Mouse (Mus musculus): ENCODE data around the gene Cd27.
A peak's percentile ranks its signal among the peaks of the same experiment; 100 is the strongest.
"Not testable (repeated sequence)": the region's sequence is repeated elsewhere in the genome, so short reads cannot be mapped to it uniquely, and the experiment has no call there.

Cd27 gene

GRCm38 (mm10) chr6:125271455-125272227 is 34.8 kb upstream of the Cd27 start:
- Histone ChIP-seq H3K36me3 (ENCODE audit: insufficient read depth, low read length) (no peaks in the 10 kb centered on the region), H3K27me3 (ENCODE audit: insufficient read depth, low read length) (peaks cover 12% of the 10 kb centered on the region), H3K4me1 (replicated peaks; ENCODE audit: low read depth, low read length) (peaks cover 12% of the 10 kb centered on the region), H3K9me3 (ENCODE audit: low read length) (no peaks in the 10 kb centered on the region), H3K4me3 (replicated peaks; ENCODE audit: low read length) (no peak overlapping the region)
- TF ChIP-seq NANOG (IDR thresholded peaks at IDR 0.05; ENCODE audit: borderline replicate concordance, low read length), result no peak
- peak; percentile 59 for TF ChIP-seq CTCF (conservative IDR thresholded peaks at IDR 0.05; ENCODE audit: low read length)

GRCm38 (mm10) chr6:125268799-125269198 is 32.0 kb upstream of the Cd27 start:
- peaks cover 19% of the 10 kb centered on the region for H3K4me1 ChIP-seq (replicated peaks; ENCODE audit: low read depth, low read length)
- H3K36me3 ChIP-seq (ENCODE audit: insufficient read depth, low read length), result no peaks in the 10 kb centered on the region
- no peaks in the 10 kb centered on the region for H3K9me3 ChIP-seq (ENCODE audit: low read length)
- peaks cover 17% of the 10 kb centered on the region for H3K27me3 ChIP-seq (ENCODE audit: insufficient read depth, low read length)
- no peak overlapping the region for H3K4me3 ChIP-seq (replicated peaks; ENCODE audit: low read length)
- no peak for TF ChIP-seq NANOG (IDR thresholded peaks at IDR 0.05; ENCODE audit: borderline replicate concordance, low read length)

GRCm38 (mm10) chr6:125267469-125267868 is 30.7 kb upstream of the Cd27 start:
- H3K4me1 ChIP-seq (replicated peaks; ENCODE audit: low read depth, low read length), result peaks cover 22% of the 10 kb centered on the region
- H3K27me3 ChIP-seq (ENCODE audit: insufficient read depth, low read length), result peaks cover 17% of the 10 kb centered on the region
- no peak overlapping the region for H3K4me3 ChIP-seq (replicated peaks; ENCODE audit: low read length)
- TF ChIP-seq CTCF (conservative IDR thresholded peaks at IDR 0.05; ENCODE audit: low read length) (no peak), POU5F1 (IDR thresholded peaks at IDR 0.05; ENCODE audit: borderline replicate concordance, low read length) (no peak), NANOG (IDR thresholded peaks at IDR 0.05; ENCODE audit: borderline replicate concordance, low read length) (no peak)
- no peaks in the 10 kb centered on the region for H3K36me3 ChIP-seq (ENCODE audit: insufficient read depth, low read length)
- H3K9me3 ChIP-seq (ENCODE audit: low read length), result no peaks in the 10 kb centered on the region

- not testable (repeated sequence) for H3K4me3 ChIP-seq (replicated peaks; ENCODE audit: low read length); H3K36me3 ChIP-seq (ENCODE audit: insufficient read depth, low read length); H3K9me3 ChIP-seq (ENCODE audit: low read length)
- Histone ChIP-seq H3K27me3 (ENCODE audit: insufficient read depth, low read length) (peaks cover 17% of the 10 kb centered on the region), H3K4me1 (replicated peaks; ENCODE audit: low read depth, low read length) (peaks cover 20% of the 10 kb centered on the region)
Observed at GRCm38 (mm10) chr6:125266600-125266999, 29.8 kb upstream of the Cd27 start.

- H3K36me3 ChIP-seq (ENCODE audit: insufficient read depth, low read length), result no peaks in the 10 kb centered on the region
- TF ChIP-seq NANOG (IDR thresholded peaks at IDR 0.05; ENCODE audit: borderline replicate concordance, low read length) (no peak), POU5F1 (IDR thresholded peaks at IDR 0.05; ENCODE audit: borderline replicate concordance, low read length) (no peak), CTCF (conservative IDR thresholded peaks at IDR 0.05; ENCODE audit: low read length) (no peak)
Observed at GRCm38 (mm10) chr6:125266091-125266490, 29.3 kb upstream of the Cd27 start.

GRCm38 (mm10) chr6:125265239-125265638 is 28.4 kb upstream of the Cd27 start:
- TF ChIP-seq CTCF (conservative IDR thresholded peaks at IDR 0.05; ENCODE audit: low read length), result no peak
- no peak for TF ChIP-seq NANOG (IDR thresholded peaks at IDR 0.05; ENCODE audit: borderline replicate concordance, low read length)
- TF ChIP-seq POU5F1 (IDR thresholded peaks at IDR 0.05; ENCODE audit: borderline replicate concordance, low read length), result no peak
- H3K27me3 ChIP-seq (ENCODE audit: insufficient read depth, low read length), result peaks cover 8% of the 10 kb centered on the region
- H3K4me1 ChIP-seq (replicated peaks; ENCODE audit: low read depth, low read length), result peaks cover 28% of the 10 kb centered on the region
- H3K9me3 ChIP-seq (ENCODE audit: low read length), result no peaks in the 10 kb centered on the region
- no peak overlapping the region for H3K4me3 ChIP-seq (replicated peaks; ENCODE audit: low read length)
- no peaks in the 10 kb centered on the region for H3K36me3 ChIP-seq (ENCODE audit: insufficient read depth, low read length)

More at GRCm38 (mm10) chr6:125266091-125266490, 29.3 kb upstream of the Cd27 start:
- no peaks in the 10 kb centered on the region for H3K9me3 ChIP-seq (ENCODE audit: low read length)
- H3K4me1 ChIP-seq (replicated peaks; ENCODE audit: low read depth, low read length), result peaks cover 21% of the 10 kb centered on the region
- H3K4me3 ChIP-seq (replicated peaks; ENCODE audit: low read length), result no peak overlapping the region
- H3K27me3 ChIP-seq (ENCODE audit: insufficient read depth, low read length), result peaks cover 17% of the 10 kb centered on the region

GRCm38 (mm10) chr6:125264219-125264618 is 27.4 kb upstream of the Cd27 start:
- 0 out of 2 replicates have a peak, but pooled peaks cover 5% of the 10 kb centered on the region for H3K27me3 ChIP-seq (ENCODE audit: insufficient read depth, low read length)
- no peak for TF ChIP-seq NANOG (IDR thresholded peaks at IDR 0.05; ENCODE audit: borderline replicate concordance, low read length)
- TF ChIP-seq CTCF (conservative IDR thresholded peaks at IDR 0.05; ENCODE audit: low read length), result no peak
- TF ChIP-seq POU5F1 (IDR thresholded peaks at IDR 0.05; ENCODE audit: borderline replicate concordance, low read length), result no peak
- no peak overlapping the region for H3K4me3 ChIP-seq (replicated peaks; ENCODE audit: low read length)
- H3K36me3 ChIP-seq (ENCODE audit: insufficient read depth, low read length), result no peaks in the 10 kb centered on the region
- H3K4me1 ChIP-seq (replicated peaks; ENCODE audit: low read depth, low read length), result peaks cover 34% of the 10 kb centered on the region
- no peaks in the 10 kb centered on the region for H3K9me3 ChIP-seq (ENCODE audit: low read length)

GRCm38 (mm10) chr6:125260006-125260555 is 23.3 kb upstream of the Cd27 start:
- H3K4me1 ChIP-seq (replicated peaks; ENCODE audit: low read depth, low read length), result peaks cover 44% of the 10 kb centered on the region
- H3K9me3 ChIP-seq (ENCODE audit: low read length), result no peaks in the 10 kb centered on the region
- no peak for TF ChIP-seq NANOG (IDR thresholded peaks at IDR 0.05; ENCODE audit: borderline replicate concordance, low read length)
- peaks cover 4% of the 10 kb centered on the region; the same call in 1 of the 2 replicates for H3K27me3 ChIP-seq (ENCODE audit: insufficient read depth, low read length)
- H3K4me3 ChIP-seq (replicated peaks; ENCODE audit: low read length), result no peak overlapping the region
- no peaks in the 10 kb centered on the region for H3K36me3 ChIP-seq (ENCODE audit: insufficient read depth, low read length)
